ENCODE assay signal across 16 mouse cellular contexts in genomic region chr3:131315957-131316510, GRCm38 (mm10). TPM values are rescaled to one million over a fixed set of nuclear protein-coding genes. Genes with fewer than 3 reads are reported as not detected.
DNase-seq lines count a peak whose midpoint lies in the region; ATAC-seq and TF ChIP-seq lines count a peak whose summit lies in the region.
"Had no signal": no experiment of that assay in that cellular context is flagged by ENCODE, and none has a peak within 500 bp of the region (broad histone marks: within the 10 kb centered on the region; RNA-seq: fewer than 3 reads in every experiment).

No protein-coding gene starts in this region.

- intact Hi-C loops in heart, postnatal 25 days (cut with DNase I), result no loop called here

- no peak for ATAC-seq in heart, embryonic 12.5 days (ENCODE audit: insufficient number of reproducible peaks, low FRiP score)
- ATAC-seq in midbrain, embryonic 13.5 days, result 0 out of 2 replicates have a peak, but pooled peaks have one; percentile 27
- no peak for ATAC-seq in midbrain, postnatal 0 days (ENCODE audit: low FRiP score)
- ATAC-seq in granulocyte monocyte progenitor cell, adult 5-6 weeks (replicated peaks; ENCODE audit: poor library complexity, severe bottlenecking), result 0 out of 2 replicates have a peak, but pooled peaks have one; percentile 9

- no peaks in the 10 kb centered on the region for H3K36me3 ChIP-seq in heart, embryonic 12.5 days
- no peaks in the 10 kb centered on the region for H3K36me3 ChIP-seq in midbrain, embryonic 13.5 days
- H3K36me3 ChIP-seq in midbrain, postnatal 0 days (ENCODE audit: insufficient read depth, low read length), result no peaks in the 10 kb centered on the region

- WGBS in heart, embryonic 12.5 days, result 48% methylated on average over 4 of the region's 4 CpGs
- 47% methylated on average over 4 of the region's 4 CpGs for WGBS in midbrain, embryonic 13.5 days
- 45% methylated on average over 4 of the region's 4 CpGs for WGBS in midbrain, postnatal 0 days

- TF ChIP-seq CTCF in midbrain, postnatal 0 days (IDR thresholded peaks at IDR 0.05), result no peak

- no peak for DNase-seq in heart, postnatal 25 days (ENCODE audit: low spot score)
- no peak for DNase-seq in midbrain, postnatal 0 days (ENCODE audit: low spot score)
- DNase-seq in retina, postnatal 1 day, result peak; percentile 82
- DNase-seq in frontal cortex, postnatal 14 days (ENCODE audit: low spot score in 2 of 2), result no peak
- DNase-seq in cerebellum, postnatal 25 days, result no peak
- DNase-seq: cerebellum, adult 11 months; gastrocnemius, postnatal 14 days; kidney, postnatal 25 days; liver; lung, embryonic 14.5 days; thymus, postnatal 36 days had no signal

- H3K9me3 ChIP-seq in heart, embryonic 12.5 days (replicated peaks), result no peaks in the 10 kb centered on the region
- no peaks in the 10 kb centered on the region for H3K9me3 ChIP-seq in midbrain, embryonic 13.5 days
- H3K9me3 ChIP-seq in midbrain, postnatal 0 days (ENCODE audit: low read length), result no peaks in the 10 kb centered on the region

- no peak overlapping the region for H3K27ac ChIP-seq in heart, embryonic 12.5 days (ENCODE audit: poor library complexity, severe bottlenecking)
- no peak overlapping the region for H3K27ac ChIP-seq in midbrain, embryonic 13.5 days
- H3K27ac ChIP-seq in midbrain, postnatal 0 days (ENCODE audit: low read depth, low read length), result no peak overlapping the region

- peaks cover 9% of the 10 kb centered on the region; the same call in 1 of the 2 replicates for H3K4me1 ChIP-seq in heart, embryonic 12.5 days (replicated peaks)
- no peaks in the 10 kb centered on the region; the same call in 1 of the 2 replicates for H3K4me1 ChIP-seq in midbrain, embryonic 13.5 days (replicated peaks)
- no peaks in the 10 kb centered on the region for H3K4me1 ChIP-seq in midbrain, postnatal 0 days (ENCODE audit: insufficient read depth, low read length)
- H3K4me1 ChIP-seq: megakaryocyte, embryonic 14.5 days had no signal

- no peaks in the 10 kb centered on the region for H3K27me3 ChIP-seq in heart, embryonic 12.5 days (replicated peaks)
- no peaks in the 10 kb centered on the region for H3K27me3 ChIP-seq in midbrain, embryonic 13.5 days
- no peaks in the 10 kb centered on the region for H3K27me3 ChIP-seq in midbrain, postnatal 0 days (ENCODE audit: insufficient read depth, low read length)

- no peak overlapping the region for H3K9ac ChIP-seq in heart, embryonic 12.5 days
- no peak overlapping the region for H3K9ac ChIP-seq in midbrain, embryonic 13.5 days (replicated peaks)
- H3K9ac ChIP-seq in midbrain, postnatal 0 days (replicated peaks; ENCODE audit: low read length, poor library complexity, severe bottlenecking), result no peak overlapping the region
- H3K9ac ChIP-seq: lung, embryonic 14.5 days had no signal

- peak overlapping the region; percentile 58 for H3K4me2 ChIP-seq in heart, embryonic 12.5 days
- H3K4me2 ChIP-seq in midbrain, embryonic 13.5 days (replicated peaks), result no peak overlapping the region
- H3K4me2 ChIP-seq in midbrain, postnatal 0 days (ENCODE audit: low read depth, low read length, poor library complexity, severe bottlenecking), result no peak overlapping the region
- H3K4me2 ChIP-seq: lung, embryonic 14.5 days had no signal

- 0 out of 2 replicates have a peak overlapping the region, but pooled peaks have one; percentile 3 for H3K4me3 ChIP-seq in heart, embryonic 12.5 days
- no peak overlapping the region for H3K4me3 ChIP-seq in midbrain, embryonic 13.5 days (replicated peaks)
- no peak overlapping the region for H3K4me3 ChIP-seq in midbrain, postnatal 0 days (ENCODE audit: low read depth, low read length)
- H3K4me3 ChIP-seq: megakaryocyte, embryonic 14.5 days; myocyte had no signal

RNA-seq across cellular contexts. Expression of gene Cyp2u1, which starts 13.0 kb away (rescaled TPM):
- polyA plus RNA-seq in heart, embryonic 12.5 days (2016; fragmentation: Nextera tagmentation; extraction: Ambion mirVana), result 8.2 and 8.5 TPM in 2 replicates
- 10 to 100 TPM; 33.7 to 34.8 TPM for total RNA-seq in heart, postnatal 25 days (2021)
- 3.8 and 4.8 TPM in 2 replicates for polyA plus RNA-seq in midbrain, embryonic 13.5 days (2015; fragmentation: Nextera tagmentation; extraction: Ambion mirVana)
- total RNA-seq in midbrain, postnatal 0 days (2014; rRNA removed), result 15.2 and 17.6 TPM in 2 replicates
- 14.0 and 14.3 TPM in 2 replicates for polyA plus RNA-seq in midbrain, postnatal 0 days (2015; fragmentation: Nextera tagmentation; extraction: Ambion mirVana)
- total RNA-seq in granulocyte monocyte progenitor cell, adult 5-6 weeks (2014; fragmentation: Nextera tagmentation), result 0.06 TPM in 1 of 2 replicates, not detected in the other
- 0.15 and 0.78 TPM in 2 replicates for total RNA-seq in granulocyte monocyte progenitor cell, adult 5-6 weeks (2017)

RNA-seq across cellular contexts. Expression of gene Hadh, which starts 44.1 kb away (rescaled TPM):
- 142 and 151 TPM in 2 replicates for polyA plus RNA-seq in heart, embryonic 12.5 days (2016; fragmentation: Nextera tagmentation; extraction: Ambion mirVana)
- total RNA-seq in heart, postnatal 25 days (2021), result 100 to 1,000 TPM; 662 to 714 TPM
- polyA plus RNA-seq in midbrain, embryonic 13.5 days (2015; fragmentation: Nextera tagmentation; extraction: Ambion mirVana), result 30.1 and 31.6 TPM in 2 replicates
- 18.9 and 21.5 TPM in 2 replicates for total RNA-seq in midbrain, postnatal 0 days (2014; rRNA removed)
- 32.2 and 35.1 TPM in 2 replicates for polyA plus RNA-seq in midbrain, postnatal 0 days (2015; fragmentation: Nextera tagmentation; extraction: Ambion mirVana)
- 57.0 and 60.6 TPM in 2 replicates for total RNA-seq in granulocyte monocyte progenitor cell, adult 5-6 weeks (2014; fragmentation: Nextera tagmentation)
- 73.5 and 74.7 TPM in 2 replicates for total RNA-seq in granulocyte monocyte progenitor cell, adult 5-6 weeks (2017)

Comparison
In these comparisons a context has a peak if more than half of its experiments do, and no peak if none do; other contexts are left out.
1. ATAC-seq: peak in midbrain, embryonic 13.5 days (single experiment) and granulocyte monocyte progenitor cell, adult 5-6 weeks (single experiment); none in heart, embryonic 12.5 days (single experiment) and midbrain, postnatal 0 days (single experiment).
2. RNA of gene Hadh, which starts 44.1 kb away (total RNA-seq): 662 to 714 TPM in heart, postnatal 25 days; 57.0 to 74.7 TPM in granulocyte monocyte progenitor cell, adult 5-6 weeks and 18.9 to 21.5 TPM in midbrain, postnatal 0 days; every median in the first group is over 4 times any median in the second.